Mouse (Mus musculus) midbrain, embryonic 13.5 days (tissue): Measurements from ENCODE around the gene Ybx2. TPM values are rescaled to one million over a fixed set of nuclear protein-coding genes. Genes with fewer than 3 reads are reported as not detected.

Experiments
- ATAC-seq: fragments of 200-750 bp; cut with Nextera tagmentation; 2 replicates; pipeline ENCODE4 v1.8.0; 2017; ENCODE audit warnings: mild to moderate bottlenecking, moderate TSS enrichment, moderate library complexity
- H3K27ac ChIP-seq: fragments of 300-500 bp; sonication (generic); 2 replicates; pipeline ENCODE4 v1.5.1; 2015; ENCODE audit warnings: inconsistent platforms, mild to moderate bottlenecking, moderate library complexity
- H3K27me3 ChIP-seq: fragments of 300-500 bp; sonication (generic); 2 replicates; pipeline ENCODE4 v1.6.1; 2015; ENCODE audit warnings: mild to moderate bottlenecking, inconsistent platforms
- H3K36me3 ChIP-seq: fragments of 300-500 bp; sonication (generic); 2 replicates; pipeline ENCODE4 v1.6.1; 2015; ENCODE audit warnings: mild to moderate bottlenecking, inconsistent platforms
- H3K4me1 ChIP-seq: fragments of 300-500 bp; sonication (generic); replicated peaks from 2 replicates; pipeline ENCODE4 v1.6.1; 2015; ENCODE audit warnings: inconsistent platforms
- H3K4me2 ChIP-seq: fragments of 300-500 bp; sonication (generic); replicated peaks from 2 replicates; pipeline ENCODE4 v1.6.1; 2015; ENCODE audit warnings: moderate library complexity, mild to moderate bottlenecking, inconsistent platforms
- H3K4me3 ChIP-seq: fragments of 300-500 bp; sonication (generic); replicated peaks from 2 replicates; pipeline ENCODE4 v1.5.1; 2015; ENCODE audit warnings: mild to moderate bottlenecking, inconsistent platforms
- H3K9ac ChIP-seq: fragments of 300-500 bp; sonication (generic); replicated peaks from 2 replicates; pipeline ENCODE4 v1.6.1; 2015; ENCODE audit warnings: mild to moderate bottlenecking, inconsistent platforms
- H3K9me3 ChIP-seq: fragments of 300-500 bp; sonication (generic); 2 replicates; pipeline ENCODE4 v1.6.1; 2016; ENCODE audit warnings: mild to moderate bottlenecking, inconsistent platforms
- WGBS: fragments of 180-500 bp; shearing (Covaris S2); methylation state at CpG from one replicate; pipeline ENCODE4 v1.1.7; 2015; 5-methylcytosine and 5-hydroxymethylcytosine counted together
- polyA plus RNA-seq: library from polyadenylated mRNA; unstranded; fragments of >200 nt; fragmentation: Nextera tagmentation; extraction: Ambion mirVana; gene quantifications from 2 replicates; pipeline ENCODE4 v1.2.1, GENCODE M21; 2015

Ybx2 gene
- polyA plus RNA-seq, result 3.9 and 4.2 TPM in 2 replicates

DNA sequence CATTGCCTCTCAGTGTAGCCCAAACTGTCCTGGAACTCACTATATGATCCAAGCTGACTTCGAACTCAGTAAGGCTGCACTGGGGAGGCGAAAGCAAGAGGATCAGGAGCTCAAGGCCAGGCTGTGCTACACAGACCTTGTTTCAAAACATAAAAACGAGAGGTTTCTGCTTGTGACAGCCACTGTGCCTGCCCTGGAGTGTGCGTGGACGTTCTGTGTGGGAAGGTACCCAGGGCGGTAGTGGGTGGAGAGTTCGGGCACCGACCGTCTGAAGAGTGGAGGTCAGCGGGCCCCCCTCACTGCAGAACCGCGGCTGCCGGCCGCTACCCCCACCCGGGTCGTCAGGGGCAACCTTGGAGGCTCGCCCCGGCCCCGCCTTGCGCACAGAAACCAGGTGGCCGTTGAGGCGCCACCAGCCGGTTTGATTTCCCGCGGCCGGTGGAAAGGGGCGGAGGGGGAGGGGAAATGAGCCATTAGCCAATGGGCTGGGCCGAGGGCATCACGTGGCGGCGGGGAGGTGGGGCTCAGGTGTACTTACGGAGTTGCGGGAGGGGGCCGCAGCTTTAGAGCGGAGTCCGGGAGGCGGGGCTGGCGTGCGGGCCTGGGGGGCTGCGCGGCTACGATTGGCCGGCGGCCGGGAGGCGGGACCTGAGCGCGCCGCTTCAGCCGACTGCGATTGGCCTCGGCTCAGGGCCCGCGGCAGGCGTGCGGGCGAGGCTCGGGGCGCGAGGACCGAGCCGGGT lies at the start of gene Ybx2:
Gene Ybx2, plus strand, starts transcription at position 660 of the 743 bp plus-strand sequence.
- 2% methylated on average over 50 of the region's 62 CpGs for whole genome bisulfite sequencing
- 0 out of 2 replicates have a peak within 1 kb of the TSS, but pooled peaks have one; percentile 35 for H3K27ac ChIP-seq
- peaks cover 21% of the 10 kb centered on the region for H3K4me1 ChIP-seq
- H3K4me2 ChIP-seq, result peak within 1 kb of the TSS; percentile 99
- peak within 1 kb of the TSS; percentile 61 for H3K4me3 ChIP-seq
- peaks cover 46% of the 10 kb centered on the region for H3K27me3 ChIP-seq
- peak; percentile 92 for ATAC-seq
- H3K9me3 ChIP-seq, result no peaks in the 10 kb centered on the region
- peak within 1 kb of the TSS; percentile 75 for H3K9ac ChIP-seq
- no peaks in the 10 kb centered on the region for H3K36me3 ChIP-seq

DNA sequence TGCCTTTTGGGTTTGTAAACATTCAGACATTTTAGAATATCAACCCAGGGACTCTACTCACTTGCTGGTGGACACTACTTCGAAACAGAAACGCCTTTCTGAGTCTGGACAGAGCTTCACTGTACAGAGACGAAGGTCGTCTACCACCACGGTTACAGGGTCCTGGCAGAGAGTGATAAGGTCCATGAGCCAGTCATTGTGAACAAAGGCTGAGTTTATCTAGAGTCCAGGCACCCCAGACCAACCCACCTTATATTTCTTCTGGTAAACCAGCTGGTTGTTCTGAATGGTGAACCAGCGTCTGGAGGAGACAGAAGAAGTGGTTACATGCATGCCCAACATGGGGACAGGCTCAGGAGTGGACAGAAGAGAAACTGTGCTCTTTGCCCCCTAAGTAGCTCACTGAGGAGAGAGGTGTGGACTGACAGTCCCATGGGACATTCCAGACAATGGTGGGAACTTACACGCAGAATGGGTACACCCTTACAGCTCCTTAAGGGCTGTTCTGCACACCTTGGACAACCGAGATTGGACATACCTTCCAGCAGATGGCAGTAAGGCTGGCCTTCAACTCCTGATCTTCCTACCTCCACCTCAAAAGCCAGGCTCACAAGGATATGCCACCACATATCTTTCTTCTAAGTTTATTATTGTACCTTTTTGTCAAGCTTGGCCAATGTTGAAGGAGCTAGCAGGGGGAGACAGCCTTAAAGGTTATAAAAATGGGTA lies 48.5 kb upstream of the Ybx2 start:
- WGBS, result 77% methylated on average over 8 of the region's 8 CpGs
- no peak for ATAC-seq
- Histone ChIP-seq H3K36me3 (no peaks in the 10 kb centered on the region), H3K9ac (no peak overlapping the region), H3K27me3 (peaks cover 7% of the 10 kb centered on the region; the same call in 1 of the 2 replicates), H3K4me3 (no peak overlapping the region), H3K9me3 (no peaks in the 10 kb centered on the region), H3K27ac (no peak overlapping the region), H3K4me1 (no peaks in the 10 kb centered on the region), H3K4me2 (no peak overlapping the region)

DNA sequence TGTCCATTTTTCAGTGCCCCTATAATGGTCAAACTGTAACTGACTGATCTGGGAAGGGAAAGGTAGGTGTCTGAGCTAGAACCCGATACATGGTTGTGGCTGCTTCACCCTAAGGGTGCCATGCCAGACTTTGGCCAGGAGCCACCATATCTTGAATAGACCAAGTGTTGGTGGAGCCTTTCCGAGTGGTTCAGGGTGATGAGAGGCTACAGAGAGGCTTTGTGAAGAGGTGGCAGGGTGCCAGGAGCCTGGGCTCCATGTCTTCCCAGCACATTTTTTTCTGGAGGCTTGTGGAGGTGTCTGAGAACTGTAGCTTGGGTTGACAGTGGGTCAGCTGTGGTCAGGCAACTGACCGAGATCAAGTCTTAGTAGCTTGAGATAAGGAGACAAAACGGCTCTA lies 44.1 kb upstream of the Ybx2 start:
- Histone ChIP-seq H3K9me3 (no peaks in the 10 kb centered on the region), H3K4me2 (no peak overlapping the region), H3K27me3 (no peaks in the 10 kb centered on the region), H3K4me1 (no peaks in the 10 kb centered on the region), H3K4me3 (no peak overlapping the region), H3K36me3 (no peaks in the 10 kb centered on the region), H3K9ac (no peak overlapping the region), H3K27ac (no peak overlapping the region)
- WGBS, result 81% methylated on average over 4 of the region's 4 CpGs
- no peak for ATAC-seq

DNA sequence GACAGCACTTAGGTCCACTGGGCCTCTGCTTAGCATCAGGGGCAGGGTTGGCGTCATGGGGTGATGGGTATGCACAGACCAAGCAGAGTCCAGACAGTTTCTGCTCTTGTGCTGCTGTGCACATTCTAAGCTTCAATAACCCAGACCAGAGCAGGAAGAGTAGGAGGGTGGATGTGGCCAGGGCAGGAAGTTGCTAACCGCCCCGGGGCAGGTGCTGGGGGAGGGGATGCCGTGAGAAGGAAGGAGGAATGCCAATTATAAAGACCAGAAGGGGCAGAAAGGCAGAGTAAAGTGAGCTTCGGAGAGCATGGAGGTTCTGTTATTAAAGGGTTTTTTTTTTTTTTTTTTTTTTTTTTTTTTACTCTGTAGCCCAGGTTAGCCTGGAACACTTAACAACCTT lies 40.9 kb upstream of the Ybx2 start:
- no peaks in the 10 kb centered on the region for H3K9me3 ChIP-seq
- H3K4me3 ChIP-seq, result no peak overlapping the region
- no peaks in the 10 kb centered on the region for H3K27me3 ChIP-seq
- H3K9ac ChIP-seq, result no peak overlapping the region
- no peaks in the 10 kb centered on the region for H3K36me3 ChIP-seq
- WGBS, result 85% methylated on average over 5 of the region's 5 CpGs
- no peak overlapping the region for H3K27ac ChIP-seq
- H3K4me1 ChIP-seq, result peaks cover 18% of the 10 kb centered on the region
- no peak for ATAC-seq
- no peak overlapping the region for H3K4me2 ChIP-seq

DNA sequence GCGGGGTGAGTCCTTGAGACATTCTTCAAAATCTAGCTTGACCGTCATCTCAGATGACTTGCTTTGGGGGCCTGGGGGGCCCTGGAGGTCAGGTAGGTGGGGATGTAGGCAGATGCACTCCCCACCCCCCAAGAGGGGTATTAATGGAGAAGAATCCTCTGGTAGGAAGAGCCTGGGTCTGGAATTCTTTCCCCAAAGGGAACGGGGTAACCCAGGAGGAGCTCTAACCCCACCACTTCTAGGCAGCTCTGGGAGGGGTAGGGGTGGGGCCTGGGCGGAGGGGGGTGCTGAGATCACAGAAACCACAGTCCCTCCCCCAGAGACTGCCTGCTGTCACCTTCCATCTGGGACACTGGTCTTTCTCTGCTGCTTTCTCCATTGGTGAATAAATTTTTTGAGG lies 40.3 kb upstream of the Ybx2 start, which contains the start of gene Acap1:
Gene Acap1, minus strand, starts transcription at position 249 of the 400 bp plus-strand sequence.
- 76% methylated on average over 4 of the region's 4 CpGs for WGBS
- H3K27me3 ChIP-seq, result no peaks in the 10 kb centered on the region
- H3K4me3 ChIP-seq, result no peak within 1 kb of the TSS
- no peaks in the 10 kb centered on the region for H3K36me3 ChIP-seq
- H3K27ac ChIP-seq, result no peak within 1 kb of the TSS
- H3K9ac ChIP-seq, result no peak within 1 kb of the TSS
- ATAC-seq, result no peak
- H3K4me2 ChIP-seq, result no peak within 1 kb of the TSS
- H3K4me1 ChIP-seq, result peaks cover 21% of the 10 kb centered on the region
- no peaks in the 10 kb centered on the region for H3K9me3 ChIP-seq

DNA sequence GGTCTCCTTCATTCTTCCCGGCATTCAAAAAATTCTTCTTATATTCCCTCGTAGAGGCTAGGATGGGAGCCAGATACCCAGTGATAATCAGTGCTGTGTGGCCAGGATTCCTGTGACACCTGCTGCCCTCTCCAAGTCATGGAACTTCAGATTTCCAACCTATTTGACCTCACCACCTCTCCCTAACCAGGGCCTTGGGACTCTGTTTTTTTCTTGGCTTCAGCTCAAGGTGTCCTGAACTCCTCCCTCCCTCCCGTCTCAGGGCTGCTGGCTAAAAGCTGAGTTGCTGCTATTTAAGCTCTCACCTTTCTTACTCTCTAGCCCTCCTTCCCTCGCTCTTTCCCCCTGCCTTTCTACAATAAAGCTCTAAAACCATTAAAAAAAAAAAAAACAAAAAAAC lies 35.7 kb upstream of the Ybx2 start:
- WGBS, result 24% methylated on average over 4 of the region's 4 CpGs
- 0 out of 2 replicates have a peak overlapping the region, but pooled peaks have one; percentile 98 for H3K27ac ChIP-seq
- no peak for ATAC-seq

DNA sequence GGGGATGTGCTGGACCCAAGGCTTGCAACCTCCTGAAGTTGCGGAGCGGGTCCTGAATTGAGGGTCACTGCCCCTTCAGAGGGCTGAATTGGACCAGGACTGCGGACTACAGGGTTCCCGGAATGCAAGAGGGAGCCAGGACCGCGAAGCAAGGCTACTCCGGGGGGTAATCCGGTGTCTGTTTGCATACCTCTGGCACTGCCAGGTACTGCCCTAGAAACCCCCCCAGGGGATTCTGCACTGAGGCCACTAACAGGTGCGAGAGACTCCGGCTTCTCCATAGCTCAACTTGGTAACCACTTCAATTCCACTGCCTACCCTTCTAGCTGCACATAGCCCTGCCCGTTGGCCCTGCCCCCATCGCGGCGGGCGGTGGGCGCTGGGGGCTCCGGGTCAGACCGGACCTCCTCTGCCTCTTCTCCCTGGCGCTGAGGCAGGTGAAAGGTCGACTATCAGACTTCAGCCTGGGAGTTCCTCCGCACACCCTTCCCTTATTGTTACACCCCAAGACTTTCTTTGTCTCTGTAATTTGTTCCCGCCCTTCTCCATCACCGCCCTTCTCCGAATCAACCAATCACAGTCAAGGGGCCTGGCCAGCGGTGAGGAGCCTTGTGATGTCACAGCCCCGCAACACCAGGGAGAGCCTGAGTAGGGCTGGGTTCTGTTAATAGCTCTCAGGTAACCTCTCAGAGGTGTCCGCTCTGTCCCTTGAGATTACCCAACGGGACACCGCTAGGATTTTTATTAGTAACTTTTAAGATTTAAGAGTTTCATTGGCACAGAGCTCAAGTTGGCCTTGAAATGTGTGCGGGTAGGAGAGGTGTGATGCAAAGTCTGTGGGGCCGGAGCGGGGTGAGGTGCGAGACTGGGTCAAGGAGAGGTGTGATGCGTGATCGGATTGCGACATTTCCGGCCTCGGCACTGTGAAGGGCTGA lies 34.9 kb upstream of the Ybx2 start, which contains the start of the genes 2810408A11Rik and Neurl4:
Gene 2810408A11Rik, minus strand, starts transcription at position 517 of the 935 bp plus-strand sequence.
Gene Neurl4, plus strand, starts transcription at position 602 of the 935 bp plus-strand sequence.
- Histone ChIP-seq H3K4me1 (peaks cover 38% of the 10 kb centered on the region), H3K9ac (peak within 1 kb of the TSS; percentile 97), H3K4me2 (peak within 1 kb of the TSS; percentile 95), H3K36me3 (peaks cover 26% of the 10 kb centered on the region), H3K27me3 (no peaks in the 10 kb centered on the region), H3K27ac (peak within 1 kb of the TSS; percentile 98), H3K4me3 (peak within 1 kb of the TSS; percentile 91), H3K9me3 (no peaks in the 10 kb centered on the region)
- peak; percentile 95 for ATAC-seq
- WGBS, result under 1% methylated on average over 38 of the region's 38 CpGs

More for the DNA sequence above, 35.7 kb upstream of the Ybx2 start:
- peaks cover 18% of the 10 kb centered on the region for H3K36me3 ChIP-seq
- peak overlapping the region; percentile 95 for H3K4me2 ChIP-seq
- H3K9ac ChIP-seq, result peak overlapping the region; percentile 97
- no peaks in the 10 kb centered on the region for H3K9me3 ChIP-seq
- H3K27me3 ChIP-seq, result no peaks in the 10 kb centered on the region
- peak overlapping the region; percentile 91 for H3K4me3 ChIP-seq
- peaks cover 38% of the 10 kb centered on the region for H3K4me1 ChIP-seq

DNA sequence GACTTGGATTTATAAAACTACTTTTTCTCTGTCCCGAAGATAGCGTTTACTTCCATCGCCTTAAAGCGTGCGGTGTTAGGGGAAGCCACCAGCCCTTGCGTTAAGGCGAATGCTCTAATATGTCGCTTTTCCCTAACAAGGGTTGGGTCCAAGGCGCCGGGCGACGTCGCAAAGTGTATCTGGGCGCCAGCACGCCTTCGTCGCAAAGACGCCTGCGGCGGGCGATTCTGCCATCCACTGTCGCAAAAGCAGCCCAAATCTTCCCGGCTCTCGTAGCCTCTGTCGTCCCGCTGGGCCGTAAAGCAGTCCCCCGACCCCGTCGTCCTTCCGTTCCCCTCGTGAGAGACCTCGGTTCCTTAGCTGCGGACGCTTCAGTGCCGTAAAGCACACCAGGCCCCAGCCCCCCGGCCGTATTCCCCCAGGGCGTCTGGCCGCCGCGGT lies 34.2 kb upstream of the Ybx2 start:
- peak overlapping the region; percentile 91 for H3K4me3 ChIP-seq
- H3K27me3 ChIP-seq, result no peaks in the 10 kb centered on the region
- peak; percentile 75 for ATAC-seq
- no peaks in the 10 kb centered on the region for H3K9me3 ChIP-seq
- peak overlapping the region; percentile 98 for H3K27ac ChIP-seq
- peaks cover 38% of the 10 kb centered on the region for H3K4me1 ChIP-seq
- WGBS, result under 1% methylated on average over 42 of the region's 42 CpGs
- peaks cover 33% of the 10 kb centered on the region for H3K36me3 ChIP-seq
- H3K4me2 ChIP-seq, result peak overlapping the region; percentile 95
- peak overlapping the region; percentile 97 for H3K9ac ChIP-seq

DNA sequence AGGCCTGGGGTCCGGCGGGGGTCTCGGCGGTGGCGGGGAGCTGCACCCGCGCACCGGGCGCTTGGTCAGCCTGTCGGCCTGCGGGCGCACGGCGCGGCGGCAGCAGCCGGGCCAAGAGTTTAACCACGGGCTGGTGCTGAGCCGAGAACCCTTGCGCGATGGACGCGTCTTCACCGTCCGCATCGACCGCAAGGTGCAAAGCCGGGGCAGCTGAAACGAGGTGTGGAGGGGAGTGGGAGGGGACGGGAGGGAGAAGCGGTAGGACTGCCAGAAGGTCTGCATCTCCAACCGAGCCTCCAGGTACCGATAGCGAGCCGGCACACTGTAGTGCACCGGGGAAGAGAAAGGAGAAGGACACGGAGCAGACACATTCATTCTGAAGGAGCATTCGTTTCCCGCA lies 33.6 kb upstream of the Ybx2 start:
- Histone ChIP-seq H3K4me1 (peaks cover 38% of the 10 kb centered on the region), H3K27ac (peak overlapping the region; percentile 98), H3K4me2 (peak overlapping the region; percentile 95), H3K4me3 (peak overlapping the region; percentile 91), H3K27me3 (no peaks in the 10 kb centered on the region), H3K9ac (peak overlapping the region; percentile 97), H3K9me3 (no peaks in the 10 kb centered on the region), H3K36me3 (peaks cover 39% of the 10 kb centered on the region)
- WGBS, result under 1% methylated on average over 39 of the region's 39 CpGs
- no peak; the same call in 1 of the 2 replicates for ATAC-seq

DNA sequence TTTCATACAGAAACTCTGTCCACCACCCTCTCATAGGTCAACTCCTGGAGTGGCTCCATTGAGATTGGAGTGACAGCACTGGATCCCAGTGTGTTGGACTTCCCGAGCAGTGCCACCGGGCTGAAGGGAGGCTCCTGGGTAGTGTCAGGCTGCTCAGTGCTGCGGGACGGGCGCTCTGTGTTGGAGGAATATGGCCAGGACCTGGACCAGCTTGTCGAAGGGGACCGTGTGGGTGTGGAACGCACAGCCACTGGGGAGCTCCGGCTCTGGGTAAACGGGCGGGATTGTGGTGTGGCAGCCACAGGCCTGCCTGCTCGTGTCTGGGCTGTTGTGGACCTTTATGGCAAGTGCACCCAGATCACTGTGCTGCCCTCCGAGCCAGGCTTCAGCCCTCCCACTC lies 32.6 kb upstream of the Ybx2 start:
- 88% methylated on average over 13 of the region's 13 CpGs for WGBS
- Histone ChIP-seq H3K27me3 (no peaks in the 10 kb centered on the region), H3K9ac (peak overlapping the region; percentile 97; the same call in 1 of the 2 replicates), H3K4me1 (peaks cover 37% of the 10 kb centered on the region), H3K36me3 (peaks cover 49% of the 10 kb centered on the region), H3K9me3 (no peaks in the 10 kb centered on the region), H3K27ac (no peak overlapping the region; the same call in 1 of the 2 replicates), H3K4me2 (peak overlapping the region; percentile 95), H3K4me3 (peak overlapping the region; percentile 91)
- no peak for ATAC-seq

DNA sequence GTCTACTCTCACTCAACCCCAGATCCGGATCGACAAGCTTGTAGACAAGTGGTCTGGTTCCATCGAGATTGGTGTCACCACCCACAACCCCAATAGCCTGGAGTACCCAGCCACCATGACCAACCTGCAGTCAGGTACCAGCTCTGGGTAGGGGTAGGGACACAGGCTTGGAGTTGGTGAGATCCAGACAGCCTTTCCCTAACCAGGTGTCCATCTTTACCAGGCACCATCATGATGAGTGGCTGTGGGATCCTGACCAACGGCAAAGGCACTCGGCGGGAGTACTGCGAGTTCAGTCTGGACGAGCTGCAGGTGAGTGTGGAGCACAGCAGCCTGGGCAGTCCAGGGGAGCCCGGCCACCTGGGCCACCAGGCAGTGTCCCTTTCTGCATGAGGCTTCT lies 31.3 kb upstream of the Ybx2 start:
- Histone ChIP-seq H3K36me3 (peaks cover 62% of the 10 kb centered on the region), H3K27me3 (no peaks in the 10 kb centered on the region), H3K27ac (no peak overlapping the region), H3K4me2 (no peak overlapping the region), H3K9me3 (no peaks in the 10 kb centered on the region), H3K9ac (no peak overlapping the region), H3K4me3 (no peak overlapping the region), H3K4me1 (peaks cover 24% of the 10 kb centered on the region)
- WGBS, result 96% methylated on average over 9 of the region's 9 CpGs
- no peak for ATAC-seq
